Mouse (Mus musculus): ENCODE results near the gene Fam20a. TPM values are rescaled to one million over a fixed set of nuclear protein-coding genes. Genes with fewer than 3 reads are reported as not detected.
A peak's percentile ranks its signal among the peaks of the same experiment; 100 is the strongest.

Gene Fam20a
- total and polyA plus RNA-seq, 2 experiments: 6.9 to 30.6 TPM

DNA sequence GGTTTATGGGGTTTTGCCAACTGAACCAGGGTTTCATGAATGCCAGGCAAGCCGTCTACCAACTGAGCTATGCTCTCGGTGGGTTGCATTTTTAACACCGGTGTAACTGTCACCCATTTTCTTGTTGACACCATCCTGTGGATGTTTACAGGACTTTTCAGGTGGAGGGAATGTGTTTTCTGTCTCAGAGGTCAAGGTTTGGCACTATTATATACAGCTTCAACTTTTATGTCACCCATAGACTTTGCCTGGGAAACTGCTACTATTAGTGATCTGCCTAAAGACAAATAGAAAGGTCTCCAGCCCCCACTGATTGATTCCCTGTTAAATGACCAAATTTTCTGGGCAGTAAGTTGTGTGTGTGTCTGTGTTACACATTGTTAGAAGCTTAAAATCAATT lies 2.7 kb downstream of the Fam20a start:
- DNase-seq (ENCODE audit: extremely low read depth, low read depth, low spot score): peak; percentile 61
- 22% methylated on average over 3 of the region's 3 CpGs for WGBS
- H3K27ac ChIP-seq (replicated peaks; ENCODE audit: insufficient read depth, low read depth, low read length): peak overlapping the region; percentile 68

GRCm38 (mm10) chr11:109717966-109718895 lies 3.8 kb downstream of the Fam20a start:
- no peak for TF ChIP-seq POLR2A (IDR thresholded peaks at IDR 0.05; ENCODE audit: extremely low read depth, insufficient read depth, low read length)
- no peak for TF ChIP-seq CTCF (IDR thresholded peaks at IDR 0.05; ENCODE audit: low read depth, low read length)
- peak; percentile 78 for DNase-seq (ENCODE audit: extremely low read depth, low read depth, low spot score)
- Histone ChIP-seq H3K4me1 (ENCODE audit: control insufficient read depth, insufficient read depth, low read length) (peaks cover 21% of the 10 kb centered on the region), H3K79me2 (ENCODE audit: control insufficient read depth, insufficient read depth, low read length) (peaks cover 27% of the 10 kb centered on the region), H3K4me3 (ENCODE audit: insufficient read depth, low read depth, low read length) (no peak overlapping the region), H3K9ac (ENCODE audit: low read depth, low read length) (0 out of 2 replicates have a peak overlapping the region, but pooled peaks have one; percentile 3), H3K27ac (replicated peaks; ENCODE audit: insufficient read depth, low read depth, low read length) (peak overlapping the region; percentile 24), H3K36me3 (ENCODE audit: control insufficient read depth, insufficient read depth, low read length) (peaks cover 2% of the 10 kb centered on the region; the same call in 1 of the 2 replicates), H3K27me3 (ENCODE audit: control insufficient read depth, insufficient read depth, low read length) (no peaks in the 10 kb centered on the region)
- WGBS: 28% methylated on average over 15 of the region's 15 CpGs

More for the DNA sequence above, 2.7 kb downstream of the Fam20a start:
- Histone ChIP-seq H3K36me3 (ENCODE audit: control insufficient read depth, insufficient read depth, low read length) (peaks cover 2% of the 10 kb centered on the region; the same call in 1 of the 2 replicates), H3K79me2 (ENCODE audit: control insufficient read depth, insufficient read depth, low read length) (peaks cover 21% of the 10 kb centered on the region), H3K9ac (ENCODE audit: low read depth, low read length) (peak overlapping the region; percentile 47; the same call in 1 of the 2 replicates), H3K27me3 (ENCODE audit: control insufficient read depth, insufficient read depth, low read length) (no peaks in the 10 kb centered on the region), H3K4me1 (ENCODE audit: control insufficient read depth, insufficient read depth, low read length) (peaks cover 21% of the 10 kb centered on the region), H3K4me3 (ENCODE audit: insufficient read depth, low read depth, low read length) (no peak overlapping the region; the same call in 1 of the 2 replicates)
- TF ChIP-seq CTCF (IDR thresholded peaks at IDR 0.05; ENCODE audit: low read depth, low read length) (no peak), POLR2A (IDR thresholded peaks at IDR 0.05; ENCODE audit: extremely low read depth, insufficient read depth, low read length) (no peak)

DNA sequence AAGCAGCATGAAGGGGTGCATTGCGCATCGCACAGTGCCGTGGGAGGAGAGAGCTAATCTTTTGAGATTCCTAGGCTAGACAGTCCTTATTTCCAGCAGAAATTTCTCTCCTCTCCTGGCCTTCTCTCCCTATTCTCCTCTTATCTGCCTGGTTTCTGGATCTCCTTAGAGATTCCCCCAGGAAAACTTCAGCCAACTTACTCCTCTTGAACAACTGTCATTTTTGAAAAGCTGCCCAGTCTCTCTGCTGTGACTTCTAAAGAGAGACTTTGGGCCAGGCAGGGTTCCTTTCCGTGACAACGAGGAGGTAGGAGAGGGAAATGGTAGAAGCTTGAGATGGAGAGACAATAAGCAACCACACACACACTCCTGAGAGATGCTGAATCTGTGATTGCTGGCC lies 4.6 kb downstream of the Fam20a start:
- Histone ChIP-seq H3K27ac (replicated peaks; ENCODE audit: insufficient read depth, low read depth, low read length) (peak overlapping the region; percentile 24; the same call in 1 of the 2 replicates), H3K4me3 (ENCODE audit: insufficient read depth, low read depth, low read length) (no peak overlapping the region), H3K4me1 (ENCODE audit: control insufficient read depth, insufficient read depth, low read length) (peaks cover 17% of the 10 kb centered on the region), H3K36me3 (ENCODE audit: control insufficient read depth, insufficient read depth, low read length) (peaks cover 5% of the 10 kb centered on the region), H3K79me2 (ENCODE audit: control insufficient read depth, insufficient read depth, low read length) (peaks cover 27% of the 10 kb centered on the region), H3K9ac (ENCODE audit: low read depth, low read length) (no peak overlapping the region), H3K27me3 (ENCODE audit: control insufficient read depth, insufficient read depth, low read length) (no peaks in the 10 kb centered on the region)
- TF ChIP-seq CTCF (IDR thresholded peaks at IDR 0.05; ENCODE audit: low read depth, low read length): no peak
- no peak for TF ChIP-seq POLR2A (IDR thresholded peaks at IDR 0.05; ENCODE audit: extremely low read depth, insufficient read depth, low read length)
- WGBS: 55% methylated on average over 5 of the region's 5 CpGs
- DNase-seq (ENCODE audit: extremely low read depth, low read depth, low spot score): peak; percentile 51

GRCm38 (mm10) chr11:109716981-109717380 lies 5.1 kb downstream of the Fam20a start:
- peak; percentile 57 for DNase-seq (ENCODE audit: extremely low read depth, low read depth, low spot score)
- Histone ChIP-seq H3K36me3 (ENCODE audit: control insufficient read depth, insufficient read depth, low read length) (peaks cover 5% of the 10 kb centered on the region), H3K79me2 (ENCODE audit: control insufficient read depth, insufficient read depth, low read length) (peaks cover 30% of the 10 kb centered on the region), H3K4me1 (ENCODE audit: control insufficient read depth, insufficient read depth, low read length) (peaks cover 17% of the 10 kb centered on the region), H3K4me3 (ENCODE audit: insufficient read depth, low read depth, low read length) (no peak overlapping the region), H3K9ac (ENCODE audit: low read depth, low read length) (no peak overlapping the region), H3K27me3 (ENCODE audit: control insufficient read depth, insufficient read depth, low read length) (no peaks in the 10 kb centered on the region), H3K27ac (replicated peaks; ENCODE audit: insufficient read depth, low read depth, low read length) (no peak overlapping the region)
- TF ChIP-seq CTCF (IDR thresholded peaks at IDR 0.05; ENCODE audit: low read depth, low read length) (no peak), POLR2A (IDR thresholded peaks at IDR 0.05; ENCODE audit: extremely low read depth, insufficient read depth, low read length) (no peak)
- WGBS: 71% methylated on average over 7 of the region's 7 CpGs

GRCm38 (mm10) chr11:109715311-109715781 lies 6.7 kb downstream of the Fam20a start:
- WGBS: 97% methylated on average over 12 of the region's 12 CpGs
- Histone ChIP-seq H3K27ac (replicated peaks; ENCODE audit: insufficient read depth, low read depth, low read length) (no peak overlapping the region), H3K4me1 (ENCODE audit: control insufficient read depth, insufficient read depth, low read length) (peaks cover 19% of the 10 kb centered on the region), H3K4me3 (ENCODE audit: insufficient read depth, low read depth, low read length) (no peak overlapping the region), H3K9ac (ENCODE audit: low read depth, low read length) (no peak overlapping the region), H3K79me2 (ENCODE audit: control insufficient read depth, insufficient read depth, low read length) (peaks cover 38% of the 10 kb centered on the region), H3K27me3 (ENCODE audit: control insufficient read depth, insufficient read depth, low read length) (no peaks in the 10 kb centered on the region), H3K36me3 (ENCODE audit: control insufficient read depth, insufficient read depth, low read length) (peaks cover 5% of the 10 kb centered on the region)
- TF ChIP-seq CTCF (IDR thresholded peaks at IDR 0.05; ENCODE audit: low read depth, low read length) (no peak), POLR2A (IDR thresholded peaks at IDR 0.05; ENCODE audit: extremely low read depth, insufficient read depth, low read length) (no peak)
- no peak for DNase-seq (ENCODE audit: extremely low read depth, low read depth, low spot score)

Data from liver, adult 2 months (tissue).